Mouse (Mus musculus): ENCODE measurements at regions not wholly inside any gene's neighbourhood (a gene's known extent, or its start where the extent isn't known, plus 50 kb on each side); places are given as distances from the start of the nearest gene placed in this dataset.

DNA sequence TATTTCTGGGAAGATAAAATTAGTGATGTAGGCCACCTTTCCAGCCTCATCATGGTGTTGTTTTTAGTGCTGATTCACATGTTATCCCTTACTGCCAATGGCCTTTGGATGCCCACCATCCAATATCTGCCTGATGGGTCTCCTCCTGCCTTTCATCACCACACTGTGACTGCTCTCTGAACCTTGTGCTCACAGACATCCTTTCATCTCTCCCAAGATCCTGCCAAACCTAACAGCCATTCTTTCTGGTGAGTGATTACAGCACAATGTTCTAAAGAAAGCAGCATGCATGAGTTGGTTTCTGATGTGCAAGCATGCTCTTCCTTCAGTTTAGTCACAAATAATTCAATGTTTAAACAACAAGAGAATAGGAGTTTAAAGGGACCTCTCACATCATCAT, 180.1 kb downstream of the Lyplal1 start:
- no peak for TF ChIP-seq POLR2A (IDR thresholded peaks at IDR 0.05; ENCODE audit: low read depth, low read length)
- TF ChIP-seq CTCF (conservative IDR thresholded peaks at IDR 0.05; ENCODE audit: insufficient read depth, insufficient read length, low read depth, low read length), result no peak

Measured in kidney, adult 2 months (tissue).